Mouse (Mus musculus): ENCODE measurements around the gene Obscn. TPM values are rescaled to one million over a fixed set of nuclear protein-coding genes. Genes with fewer than 3 reads are reported as not detected.

Obscn gene
- polyA plus RNA-seq, 1 experiment from 2014 or later, result 0.75 TPM

DNA sequence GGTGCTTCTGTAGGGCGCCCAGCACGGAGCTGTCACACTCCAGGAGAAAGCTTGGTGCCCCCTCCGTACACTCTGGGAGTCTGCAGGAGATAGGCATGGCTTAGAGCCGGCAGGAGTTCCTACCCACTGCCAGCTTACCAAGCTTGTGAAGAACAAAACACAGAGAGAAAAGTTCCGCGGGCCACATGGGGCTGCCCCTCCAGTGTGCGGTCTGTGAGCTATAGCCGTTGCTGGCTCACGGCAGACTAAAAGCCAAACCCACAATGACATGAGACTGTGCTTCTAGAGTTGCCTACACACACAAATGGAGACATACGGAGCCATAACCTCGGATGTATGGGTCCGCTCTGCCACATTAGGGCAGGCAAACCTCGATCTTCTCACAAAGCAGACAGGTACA, 22.9 kb upstream of the Obscn start:
- H3K36me3 ChIP-seq (ENCODE audit: control insufficient read depth, insufficient read depth, low read length), result peaks cover 8% of the 10 kb centered on the region; the same call in 1 of the 2 replicates
- ATAC-seq (ENCODE audit: insufficient number of reproducible peaks, insufficient read depth, low FRiP score, low read depth), result no peak
- H3K4me1 ChIP-seq (ENCODE audit: control insufficient read depth, insufficient read depth, low read length), result 0 out of 2 replicates have a peak, but pooled peaks cover 3% of the 10 kb centered on the region
- H3K4me2 ChIP-seq (replicated peaks; ENCODE audit: low read depth, low read length), result no peak overlapping the region
- H3K9me3 ChIP-seq (ENCODE audit: control insufficient read depth, low read depth, low read length), result no peaks in the 10 kb centered on the region
- no peak overlapping the region for H3K9ac ChIP-seq (replicated peaks; ENCODE audit: low read depth, low read length)
- no peak overlapping the region for H3K27ac ChIP-seq (ENCODE audit: low read length)
- no peaks in the 10 kb centered on the region for H3K27me3 ChIP-seq (ENCODE audit: control insufficient read depth, insufficient read depth, low read length)
- no peak overlapping the region for H3K4me3 ChIP-seq (ENCODE audit: low read depth, low read length)
- WGBS, result 88% methylated on average over 13 of the region's 13 CpGs

GRCm38 (mm10) chr11:59155900-59156299, 19.7 kb upstream of the Obscn start:
- H3K27me3 ChIP-seq (ENCODE audit: control insufficient read depth, insufficient read depth, low read length), result no peaks in the 10 kb centered on the region
- H3K9ac ChIP-seq (replicated peaks; ENCODE audit: low read depth, low read length), result no peak overlapping the region
- H3K36me3 ChIP-seq (ENCODE audit: control insufficient read depth, insufficient read depth, low read length), result peaks cover 8% of the 10 kb centered on the region; the same call in 1 of the 2 replicates
- H3K27ac ChIP-seq (ENCODE audit: low read length), result no peak overlapping the region
- no peaks in the 10 kb centered on the region for H3K4me1 ChIP-seq (ENCODE audit: control insufficient read depth, insufficient read depth, low read length)
- no peak for ATAC-seq (ENCODE audit: insufficient number of reproducible peaks, insufficient read depth, low FRiP score, low read depth)
- H3K9me3 ChIP-seq (ENCODE audit: control insufficient read depth, low read depth, low read length), result no peaks in the 10 kb centered on the region
- H3K4me2 ChIP-seq (replicated peaks; ENCODE audit: low read depth, low read length), result no peak overlapping the region
- no peak overlapping the region for H3K4me3 ChIP-seq (ENCODE audit: low read depth, low read length)
- 90% methylated on average over 5 of the region's 5 CpGs for WGBS

DNA sequence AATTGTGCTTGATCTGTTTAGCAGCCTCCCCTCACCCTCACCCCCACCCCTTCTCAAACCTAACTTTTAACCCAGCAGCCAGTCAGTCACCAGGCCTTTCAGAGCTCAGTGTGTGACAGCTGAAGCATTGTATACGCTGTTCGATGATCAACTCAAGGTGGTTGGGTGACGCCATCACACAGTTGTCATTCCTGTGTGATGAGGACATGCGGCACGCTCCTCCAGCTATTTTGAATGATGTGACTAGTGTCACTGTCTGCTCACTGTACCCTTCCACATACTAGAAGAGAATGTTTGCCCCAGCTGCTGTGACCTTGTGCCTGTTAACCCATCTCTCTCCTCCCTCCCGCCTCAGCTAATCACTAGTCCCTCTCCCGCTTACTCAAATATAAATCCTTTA, 18.0 kb upstream of the Obscn start:
- Histone ChIP-seq H3K27me3 (ENCODE audit: control insufficient read depth, insufficient read depth, low read length) (no peaks in the 10 kb centered on the region), H3K27ac (ENCODE audit: low read length) (no peak overlapping the region), H3K4me2 (replicated peaks; ENCODE audit: low read depth, low read length) (no peak overlapping the region), H3K4me3 (ENCODE audit: low read depth, low read length) (no peak overlapping the region), H3K36me3 (ENCODE audit: control insufficient read depth, insufficient read depth, low read length) (peaks cover 8% of the 10 kb centered on the region; the same call in 1 of the 2 replicates), H3K4me1 (ENCODE audit: control insufficient read depth, insufficient read depth, low read length) (no peaks in the 10 kb centered on the region), H3K9me3 (ENCODE audit: control insufficient read depth, low read depth, low read length) (no peaks in the 10 kb centered on the region), H3K9ac (replicated peaks; ENCODE audit: low read depth, low read length) (no peak overlapping the region)
- no peak for ATAC-seq (ENCODE audit: insufficient number of reproducible peaks, insufficient read depth, low FRiP score, low read depth)
- WGBS, result 73% methylated on average over 7 of the region's 7 CpGs

- no peak overlapping the region for H3K9ac ChIP-seq (replicated peaks; ENCODE audit: low read depth, low read length)
- no peaks in the 10 kb centered on the region for H3K9me3 ChIP-seq (ENCODE audit: control insufficient read depth, low read depth, low read length)
- H3K4me1 ChIP-seq (ENCODE audit: control insufficient read depth, insufficient read depth, low read length), result no peaks in the 10 kb centered on the region
- no peak overlapping the region for H3K4me2 ChIP-seq (replicated peaks; ENCODE audit: low read depth, low read length)
- WGBS, result 30% methylated on average over 3 of the region's 3 CpGs
- no peaks in the 10 kb centered on the region for H3K36me3 ChIP-seq (ENCODE audit: control insufficient read depth, insufficient read depth, low read length)
- H3K27ac ChIP-seq (ENCODE audit: low read length), result no peak overlapping the region
- H3K4me3 ChIP-seq (ENCODE audit: low read depth, low read length), result no peak overlapping the region
- no peaks in the 10 kb centered on the region for H3K27me3 ChIP-seq (ENCODE audit: control insufficient read depth, insufficient read depth, low read length)
- ATAC-seq (ENCODE audit: insufficient number of reproducible peaks, insufficient read depth, low FRiP score, low read depth), result no peak
Observed at GRCm38 (mm10) chr11:59151729-59152128, 15.5 kb upstream of the Obscn start.

DNA sequence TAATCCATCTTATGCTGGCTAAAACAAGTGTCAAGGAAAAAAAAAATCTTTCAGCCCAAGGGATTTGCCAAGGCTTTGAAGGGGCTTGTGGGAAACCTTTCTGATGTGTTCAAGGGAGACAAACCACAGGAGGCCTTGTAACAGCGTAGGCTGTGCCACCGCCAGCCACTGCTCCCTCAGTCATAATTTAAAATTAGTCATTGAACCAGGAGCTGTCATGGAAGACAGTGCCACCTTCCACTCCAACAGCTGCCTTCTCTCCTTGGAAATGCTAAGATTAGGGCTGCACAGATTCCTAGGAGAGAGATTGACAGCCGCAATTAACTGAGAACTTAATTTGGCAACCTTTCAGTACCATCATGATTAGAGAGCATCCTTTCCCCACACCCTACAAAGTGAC, 13.1 kb upstream of the Obscn start:
- H3K4me3 ChIP-seq (ENCODE audit: low read depth, low read length), result no peak overlapping the region
- no peak overlapping the region for H3K9ac ChIP-seq (replicated peaks; ENCODE audit: low read depth, low read length)
- no peaks in the 10 kb centered on the region for H3K27me3 ChIP-seq (ENCODE audit: control insufficient read depth, insufficient read depth, low read length)
- H3K36me3 ChIP-seq (ENCODE audit: control insufficient read depth, insufficient read depth, low read length), result no peaks in the 10 kb centered on the region
- no peak for ATAC-seq (ENCODE audit: insufficient number of reproducible peaks, insufficient read depth, low FRiP score, low read depth)
- no peak overlapping the region for H3K4me2 ChIP-seq (replicated peaks; ENCODE audit: low read depth, low read length)
- H3K4me1 ChIP-seq (ENCODE audit: control insufficient read depth, insufficient read depth, low read length), result no peaks in the 10 kb centered on the region
- H3K27ac ChIP-seq (ENCODE audit: low read length), result no peak overlapping the region
- no peaks in the 10 kb centered on the region for H3K9me3 ChIP-seq (ENCODE audit: control insufficient read depth, low read depth, low read length)
- 32% methylated on average over 3 of the region's 3 CpGs for WGBS

- WGBS, result 75% methylated on average over 5 of the region's 5 CpGs
Observed at GRCm38 (mm10) chr11:59142962-59143361, 6.8 kb upstream of the Obscn start.

DNA sequence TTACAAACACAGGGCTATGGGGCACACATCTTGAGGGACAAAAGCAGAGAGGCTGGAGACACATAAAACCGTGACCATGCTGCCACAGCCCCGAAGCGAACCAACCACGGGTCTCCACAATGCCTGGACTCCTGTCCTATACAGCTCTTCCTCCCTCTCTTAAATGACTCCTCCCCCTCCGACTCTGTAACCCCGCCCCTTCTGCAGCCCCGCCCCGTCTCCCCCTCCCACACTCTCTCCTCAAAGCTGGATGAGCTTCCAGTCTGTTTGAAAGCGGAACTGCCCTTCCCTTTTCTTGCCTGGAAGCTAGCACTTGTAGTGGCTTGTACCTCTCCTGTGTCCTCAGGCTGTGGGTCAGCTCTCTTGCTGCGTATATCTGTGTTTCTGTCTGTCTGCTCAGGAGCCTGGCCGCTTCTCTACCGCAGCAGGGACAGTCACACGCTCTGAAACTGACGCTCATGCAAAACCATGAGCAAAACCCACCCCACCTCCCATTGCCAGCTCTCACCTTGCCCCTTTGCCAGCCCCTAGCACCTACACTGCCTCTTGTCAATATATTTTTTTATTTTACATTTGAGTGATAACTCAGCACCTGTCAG, 5.7 kb upstream of the Obscn start:
- Histone ChIP-seq H3K27me3 (ENCODE audit: control insufficient read depth, insufficient read depth, low read length) (peaks cover 7% of the 10 kb centered on the region; the same call in 1 of the 2 replicates), H3K4me2 (replicated peaks; ENCODE audit: low read depth, low read length) (peak overlapping the region; percentile 32), H3K4me1 (ENCODE audit: control insufficient read depth, insufficient read depth, low read length) (no peaks in the 10 kb centered on the region), H3K4me3 (ENCODE audit: low read depth, low read length) (no peak overlapping the region), H3K9ac (replicated peaks; ENCODE audit: low read depth, low read length) (no peak overlapping the region), H3K27ac (ENCODE audit: low read length) (no peak overlapping the region), H3K36me3 (ENCODE audit: control insufficient read depth, insufficient read depth, low read length) (no peaks in the 10 kb centered on the region), H3K9me3 (ENCODE audit: control insufficient read depth, low read depth, low read length) (no peaks in the 10 kb centered on the region)
- ATAC-seq (ENCODE audit: insufficient number of reproducible peaks, insufficient read depth, low FRiP score, low read depth), result peak; percentile 38; the same call in 1 of the 2 replicates
- WGBS, result 8% methylated on average over 14 of the region's 14 CpGs

More at GRCm38 (mm10) chr11:59142962-59143361, 6.8 kb upstream of the Obscn start:
- H3K27me3 ChIP-seq (ENCODE audit: control insufficient read depth, insufficient read depth, low read length), result no peaks in the 10 kb centered on the region
- no peak overlapping the region for H3K27ac ChIP-seq (ENCODE audit: low read length)
- H3K9me3 ChIP-seq (ENCODE audit: control insufficient read depth, low read depth, low read length), result no peaks in the 10 kb centered on the region
- H3K4me1 ChIP-seq (ENCODE audit: control insufficient read depth, insufficient read depth, low read length), result no peaks in the 10 kb centered on the region
- H3K4me3 ChIP-seq (ENCODE audit: low read depth, low read length), result no peak overlapping the region
- ATAC-seq (ENCODE audit: insufficient number of reproducible peaks, insufficient read depth, low FRiP score, low read depth), result no peak
- no peak overlapping the region for H3K9ac ChIP-seq (replicated peaks; ENCODE audit: low read depth, low read length)
- H3K4me2 ChIP-seq (replicated peaks; ENCODE audit: low read depth, low read length), result no peak overlapping the region
- H3K36me3 ChIP-seq (ENCODE audit: control insufficient read depth, insufficient read depth, low read length), result no peaks in the 10 kb centered on the region

- Histone ChIP-seq H3K4me3 (ENCODE audit: low read depth, low read length) (no peak overlapping the region), H3K27me3 (ENCODE audit: control insufficient read depth, insufficient read depth, low read length) (peaks cover 34% of the 10 kb centered on the region), H3K9me3 (ENCODE audit: control insufficient read depth, low read depth, low read length) (no peaks in the 10 kb centered on the region), H3K4me1 (ENCODE audit: control insufficient read depth, insufficient read depth, low read length) (0 out of 2 replicates have a peak, but pooled peaks cover 6% of the 10 kb centered on the region), H3K9ac (replicated peaks; ENCODE audit: low read depth, low read length) (no peak overlapping the region), H3K27ac (ENCODE audit: low read length) (no peak overlapping the region), H3K4me2 (replicated peaks; ENCODE audit: low read depth, low read length) (no peak overlapping the region), H3K36me3 (ENCODE audit: control insufficient read depth, insufficient read depth, low read length) (no peaks in the 10 kb centered on the region)
- WGBS, result 60% methylated on average over 19 of the region's 19 CpGs
- no peak for ATAC-seq (ENCODE audit: insufficient number of reproducible peaks, insufficient read depth, low FRiP score, low read depth)
Observed at GRCm38 (mm10) chr11:59138537-59139486, 2.6 kb upstream of the Obscn start.

Measured in stomach, embryonic 14.5 days (tissue).